Mouse (Mus musculus) adrenal gland (tissue): Measurements from ENCODE around the gene Zmym3.
"Not testable (repeated sequence)": the region's sequence is repeated elsewhere in the genome, so short reads cannot be mapped to it uniquely, and the experiment has no call there.

ENCODE experiments used
- intact Hi-C: fragments of 180-260 bp; cut with DNase I; formaldehyde crosslinking; loops from one replicate; pipeline ENCODE4 v1.15.1; 2025

Gene Zmym3

GRCm38 (mm10) chrX:101376190-101376968 lies 44.3 kb downstream of the Zmym3 start, which contains the start of gene Gjb1:
Gjb1 (plus strand) TSS chrX:101376378.
- intact Hi-C loops, result no loop called here

- intact Hi-C loops, result no loop called here
Observed at GRCm38 (mm10) chrX:101372946-101373345, 47.7 kb downstream of the Zmym3 start.

- intact Hi-C loops, result no loop called here
Observed at GRCm38 (mm10) chrX:101370573-101370972, 50.1 kb downstream of the Zmym3 start.

- intact Hi-C loops, result no loop called here
Observed at GRCm38 (mm10) chrX:101369001-101369400, 51.6 kb downstream of the Zmym3 start.

GRCm38 (mm10) chrX:101358902-101359301 lies 61.7 kb downstream of the Zmym3 start:
- intact Hi-C loops, result not testable (repeated sequence)
